Mouse (Mus musculus): Measurements from ENCODE around the gene Lamtor2. TPM values are rescaled to one million over a fixed set of nuclear protein-coding genes. Genes with fewer than 3 reads are reported as not detected.

The Lamtor2 gene
- total and polyA plus RNA-seq, 3 experiments = 125 to 188 TPM; not detected in 1

DNA sequence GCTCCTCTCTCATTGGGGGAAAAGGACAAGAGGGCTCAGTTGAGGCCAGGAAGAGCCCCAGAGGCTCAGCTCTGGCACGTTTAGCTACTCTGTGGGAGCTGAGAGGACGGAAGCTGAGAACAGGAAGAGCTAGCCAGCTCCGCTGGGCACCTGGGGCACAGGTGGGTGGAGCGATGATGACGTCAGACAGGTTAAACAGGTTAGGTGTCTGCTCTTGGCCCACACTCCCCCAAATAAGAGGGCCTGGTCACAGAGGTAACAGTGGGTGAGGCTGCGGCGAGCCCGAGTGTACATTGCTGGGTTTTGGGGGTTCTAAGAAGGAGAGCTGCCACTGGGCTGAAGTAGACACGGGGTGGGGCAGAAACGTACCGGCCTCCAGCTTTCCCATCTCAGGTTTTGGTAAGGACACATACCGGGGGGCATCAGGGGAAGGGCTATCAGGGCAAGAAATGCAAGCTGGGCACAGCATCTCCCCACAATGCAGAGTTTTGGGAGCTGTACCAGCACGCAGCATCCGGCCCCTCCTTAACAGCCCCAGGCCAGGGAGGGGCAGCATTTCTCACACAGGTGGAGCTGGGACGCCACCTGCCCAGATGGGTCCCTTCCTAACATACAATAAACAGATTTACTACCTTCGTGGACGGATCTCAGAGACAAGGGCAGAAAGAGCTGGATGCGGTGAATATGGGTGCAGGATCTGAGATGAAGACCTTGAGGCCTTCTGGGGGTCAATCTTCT, 4.5 kb downstream of the Lamtor2 start, which contains the start of gene Rab25:
Gene Rab25 (minus strand): TSS at position 121 of the 738 bp plus-strand sequence.
- Histone ChIP-seq H3K4me3 (ENCODE audit: control insufficient read depth in 1 of 2, insufficient read depth in 1 of 2, low read depth in 2 of 2, low read length in 2 of 2) (no peak within 1 kb of the TSS), H3K4me1 (ENCODE audit: control insufficient read depth in 1 of 2, insufficient read depth in 2 of 2, low read length in 2 of 2) (peaks cover 17 to 24% of the 10 kb centered on the region in 2 experiments), H3K79me2 (ENCODE audit: control insufficient read depth, insufficient read depth, low read length, poor library complexity) (peaks cover 3% of the 10 kb centered on the region; the same call in 1 of the 2 replicates), H3K27me3 (ENCODE audit: control insufficient read depth in 1 of 2, insufficient read depth in 2 of 2, low read length in 2 of 2) (no peaks in the 10 kb centered on the region), H3K9ac (ENCODE audit: control insufficient read depth, low read depth, low read length, poor library complexity, severe bottlenecking) (no peak within 1 kb of the TSS), H3K36me3 (ENCODE audit: control insufficient read depth in 1 of 2, insufficient read depth in 2 of 2, low read length in 2 of 2) (peaks cover 0 to 13% of the 10 kb centered on the region in 2 experiments; a peak in 2 of 4 replicates), H3K27ac (ENCODE audit: control insufficient read depth, low read depth, low read length) (no peak within 1 kb of the TSS), H3K9me3 (replicated peaks; ENCODE audit: insufficient read depth, low read length) (no peaks in the 10 kb centered on the region)
- DNase-seq (ENCODE audit: low read depth, low spot score) = no peak
- no peak for TF ChIP-seq MYB (IDR thresholded peaks at IDR 0.05; ENCODE audit: low read depth, low read length)
- TF ChIP-seq CTCF (IDR thresholded peaks at IDR 0.05 in 2 of 3, conservative IDR thresholded peaks at IDR 0.05 in 1 of 3; ENCODE audit: control insufficient read depth in 1 of 3, insufficient read depth in 1 of 3, low read depth in 2 of 3, low read length in 3 of 3, poor library complexity in 1 of 3, severe bottlenecking in 1 of 3) = no peak
- no peak for TF ChIP-seq USF2 (IDR thresholded peaks at IDR 0.05; ENCODE audit: borderline replicate concordance in 1 of 2, insufficient read depth in 1 of 2, low read depth in 1 of 2, low read length in 2 of 2)
- TF ChIP-seq ELF1 (IDR thresholded peaks at IDR 0.05; ENCODE audit: low read depth, low read length) = no peak
- no peak for TF ChIP-seq TBP (IDR thresholded peaks at IDR 0.05; ENCODE audit: low read depth, low read length)
- TF ChIP-seq POLR2A (IDR thresholded peaks at IDR 0.05; ENCODE audit: control insufficient read depth in 1 of 2, insufficient read depth in 1 of 2, low read depth in 1 of 2, low read length in 2 of 2, poor library complexity in 1 of 2) = no peak
- no peak for TF ChIP-seq MAFK (IDR thresholded peaks at IDR 0.05; ENCODE audit: borderline replicate concordance, low read depth, low read length)
- no peak for TF ChIP-seq MAZ (IDR thresholded peaks at IDR 0.05; ENCODE audit: low read depth, low read length)
- no peak for TF ChIP-seq UBTF (IDR thresholded peaks at IDR 0.05; ENCODE audit: borderline replicate concordance, insufficient read depth, low read depth, low read length)
- TF ChIP-seq KAT2A (conservative IDR thresholded peaks at IDR 0.05; ENCODE audit: low read depth, low read length) = no peak
- TF ChIP-seq JUND (IDR thresholded peaks at IDR 0.05; ENCODE audit: low read depth, low read length) = no peak
- no peak for TF ChIP-seq TCF12 (IDR thresholded peaks at IDR 0.05; ENCODE audit: low read depth, low read length)
- TF ChIP-seq SIN3A (IDR thresholded peaks at IDR 0.05; ENCODE audit: low read length) = no peak
- TF ChIP-seq RAD21 (IDR thresholded peaks at IDR 0.05; ENCODE audit: low read depth, low read length) = no peak
- no peak for TF ChIP-seq HCFC1 (IDR thresholded peaks at IDR 0.05; ENCODE audit: low read depth, low read length)

DNA sequence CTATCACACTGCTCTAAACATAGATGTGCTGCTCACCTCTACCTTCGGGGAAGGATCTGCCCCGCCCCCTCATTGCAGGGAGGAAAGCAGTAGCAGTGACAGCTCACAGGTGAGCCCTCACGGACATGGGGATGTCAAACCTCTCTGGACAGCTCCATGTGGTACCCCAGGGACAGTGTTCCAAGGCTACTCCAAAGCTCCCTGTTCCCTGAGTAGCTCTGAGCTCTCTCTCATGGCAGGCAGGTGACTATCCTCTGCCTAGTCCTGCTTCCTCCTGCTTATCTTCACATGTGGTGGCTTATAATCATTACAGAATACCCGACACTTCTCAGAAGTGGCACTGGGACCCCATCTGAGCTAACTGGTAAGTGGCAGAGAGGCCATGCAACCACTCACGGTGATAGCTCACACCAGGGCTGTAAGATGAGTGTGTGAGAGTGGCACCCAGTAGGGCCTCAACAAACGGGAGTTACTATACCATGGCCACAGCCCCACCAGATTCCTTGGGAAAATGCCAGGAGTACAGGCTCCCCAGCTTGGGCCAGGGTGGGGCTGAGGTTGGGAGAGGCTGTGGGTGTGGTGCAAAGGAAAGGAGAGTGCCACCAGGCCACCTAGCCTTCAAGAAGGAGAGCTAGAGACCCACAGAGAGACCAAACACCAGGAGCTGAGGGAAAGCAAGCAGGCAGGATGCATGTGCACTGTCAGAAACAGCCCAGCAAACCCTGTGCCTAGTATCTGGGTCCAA, 6.0 kb downstream of the Lamtor2 start:
- no peak for TF ChIP-seq GABPA (IDR thresholded peaks at IDR 0.05; ENCODE audit: low read depth, low read length)
- no peak for TF ChIP-seq KAT2A (conservative IDR thresholded peaks at IDR 0.05; ENCODE audit: low read depth, low read length)
- no peak for TF ChIP-seq ZC3H11A (IDR thresholded peaks at IDR 0.05; ENCODE audit: low read depth, low read length)
- TF ChIP-seq NELFE (IDR thresholded peaks at IDR 0.05; ENCODE audit: low read depth, low read length) = no peak
- TF ChIP-seq SIN3A (IDR thresholded peaks at IDR 0.05; ENCODE audit: low read length) = no peak
- TF ChIP-seq EP300 (IDR thresholded peaks at IDR 0.05; ENCODE audit: low read depth in 1 of 2, low read length in 2 of 2) = 0 out of 4 replicates have a peak, but pooled peaks of 1 of the 2 experiments have one; percentile 5
- TF ChIP-seq ZKSCAN1 (IDR thresholded peaks at IDR 0.05; ENCODE audit: low read depth, low read length) = peak; percentile 85
- TF ChIP-seq MAZ (IDR thresholded peaks at IDR 0.05; ENCODE audit: low read depth, low read length) = no peak
- no peak for TF ChIP-seq CTCF (IDR thresholded peaks at IDR 0.05 in 2 of 3, conservative IDR thresholded peaks at IDR 0.05 in 1 of 3; ENCODE audit: control insufficient read depth in 1 of 3, insufficient read depth in 1 of 3, low read depth in 2 of 3, low read length in 3 of 3, poor library complexity in 1 of 3, severe bottlenecking in 1 of 3)
- no peak for TF ChIP-seq MEF2A (IDR thresholded peaks at IDR 0.05; ENCODE audit: extremely low read depth, insufficient replicate concordance, low read depth, low read length, poor library complexity, severe bottlenecking)
- no peak for TF ChIP-seq ELF1 (IDR thresholded peaks at IDR 0.05; ENCODE audit: low read depth, low read length)
- TF ChIP-seq RAD21 (IDR thresholded peaks at IDR 0.05; ENCODE audit: low read depth, low read length) = no peak
- no peak for TF ChIP-seq MAFK (IDR thresholded peaks at IDR 0.05; ENCODE audit: borderline replicate concordance, low read depth, low read length)
- no peak for TF ChIP-seq SMC3 (IDR thresholded peaks at IDR 0.05; ENCODE audit: low read depth, low read length)
- TF ChIP-seq USF1 (IDR thresholded peaks at IDR 0.05; ENCODE audit: low read depth, low read length) = no peak
- peaks cover 17 to 24% of the 10 kb centered on the region in 2 experiments for H3K4me1 ChIP-seq (ENCODE audit: control insufficient read depth in 1 of 2, insufficient read depth in 2 of 2, low read length in 2 of 2)
- no peak overlapping the region for H3K27ac ChIP-seq (ENCODE audit: control insufficient read depth, low read depth, low read length)
- peak; percentile 30 for DNase-seq (ENCODE audit: low read depth, low spot score)
- H3K36me3 ChIP-seq (ENCODE audit: control insufficient read depth in 1 of 2, insufficient read depth in 2 of 2, low read length in 2 of 2) = peaks cover 0 to 12% of the 10 kb centered on the region in 2 experiments; a peak in 2 of 4 replicates
- H3K9ac ChIP-seq (ENCODE audit: control insufficient read depth, low read depth, low read length, poor library complexity, severe bottlenecking) = no peak overlapping the region
- H3K4me3 ChIP-seq (ENCODE audit: control insufficient read depth in 1 of 2, insufficient read depth in 1 of 2, low read depth in 2 of 2, low read length in 2 of 2) = no peak overlapping the region
- no peaks in the 10 kb centered on the region for H3K27me3 ChIP-seq (ENCODE audit: control insufficient read depth in 1 of 2, insufficient read depth in 2 of 2, low read length in 2 of 2)
- H3K9me3 ChIP-seq (replicated peaks; ENCODE audit: insufficient read depth, low read length) = no peaks in the 10 kb centered on the region
- H3K79me2 ChIP-seq (ENCODE audit: control insufficient read depth, insufficient read depth, low read length, poor library complexity) = no peaks in the 10 kb centered on the region

All from MEL (cell line).